Mouse (Mus musculus) MEL (cell line): Measurements from ENCODE around the gene Snx4.

ENCODE experiments used
- CHD2 ChIP-seq: IDR thresholded peaks from 2 replicates; pipeline ENCODE4 v1.6.1; 2011; ENCODE audit warnings: low read length, improper control_type of control experiment
- CTCF ChIP-seq, 3 experiments: IDR thresholded peaks in 2 of 3; conservative IDR thresholded peaks in 1 of 3; 2 replicates each; pipeline ENCODE4 v1.5.1; 2011 to 2012; ENCODE audit warnings: low read length in 3 of 3, low read depth in 2 of 3, mild to moderate bottlenecking in 2 of 3, improper control_type of control experiment in 1 of 3, inconsistent platforms in 1 of 3, mixed read lengths in 1 of 3, moderate library complexity in 1 of 3; ENCODE audit not compliant: control insufficient read depth in 1 of 3, insufficient read depth in 1 of 3, poor library complexity in 1 of 3, severe bottlenecking in 1 of 3
- EP300 ChIP-seq, 2 experiments: IDR thresholded peaks; 2 replicates each; pipeline ENCODE4 v1.6.1; 2011; ENCODE audit warnings: improper control_type of control experiment in 2 of 2, low read length in 2 of 2, low read depth in 1 of 2, mild to moderate bottlenecking in 1 of 2
- HCFC1 ChIP-seq: IDR thresholded peaks from 2 replicates; pipeline ENCODE4 v1.6.1; 2012; ENCODE audit warnings: low read depth, mild to moderate bottlenecking, inconsistent platforms, low read length, improper control_type of control experiment, moderate library complexity
- MYB ChIP-seq: IDR thresholded peaks from 2 replicates; pipeline ENCODE4 v1.6.1; 2011; ENCODE audit warnings: mild to moderate bottlenecking, low read depth, low read length, improper control_type of control experiment
- POLR2A ChIP-seq, 2 experiments: IDR thresholded peaks; 2 replicates each; pipeline ENCODE4 v1.6.1; 2011 to 2012; ENCODE audit warnings: low read length in 2 of 2, mild to moderate bottlenecking in 2 of 2, control low read depth in 1 of 2, improper control_type of control experiment in 1 of 2, low read depth in 1 of 2, moderate library complexity in 1 of 2; ENCODE audit not compliant: control insufficient read depth in 1 of 2, insufficient read depth in 1 of 2, poor library complexity in 1 of 2
- TAL1 ChIP-seq: IDR thresholded peaks from 2 replicates; pipeline ENCODE4 v1.6.1; 2012; ENCODE audit warnings: mild to moderate bottlenecking, inconsistent platforms, low read length, moderate library complexity, mixed read lengths
- TCF12 ChIP-seq: IDR thresholded peaks from 2 replicates; pipeline ENCODE4 v1.6.1; 2014; ENCODE audit warnings: low read depth, mild to moderate bottlenecking, inconsistent platforms, low read length, improper control_type of control experiment, moderate library complexity
- USF1 ChIP-seq: IDR thresholded peaks from 2 replicates; pipeline ENCODE4 v1.6.1; 2014; ENCODE audit warnings: low read depth, mild to moderate bottlenecking, inconsistent platforms, low read length, improper control_type of control experiment, moderate library complexity
- USF2 ChIP-seq, 2 experiments: IDR thresholded peaks; 2 replicates each; pipeline ENCODE4 v1.6.1; 2011 to 2012; ENCODE audit warnings: improper control_type of control experiment in 2 of 2, low read length in 2 of 2, borderline replicate concordance in 1 of 2, inconsistent platforms in 1 of 2, low read depth in 1 of 2, mild to moderate bottlenecking in 1 of 2; ENCODE audit not compliant: insufficient read depth in 1 of 2

- TF ChIP-seq USF1 (no peak), CTCF (IDR thresholded peaks at IDR 0.05 in 2 of 3, conservative IDR thresholded peaks at IDR 0.05 in 1 of 3; ENCODE audit: control insufficient read depth in 1 of 3, insufficient read depth in 1 of 3, low read depth in 2 of 3, low read length in 3 of 3, poor library complexity in 1 of 3, severe bottlenecking in 1 of 3) (no peak), POLR2A (IDR thresholded peaks at IDR 0.05; ENCODE audit: control insufficient read depth in 1 of 2, insufficient read depth in 1 of 2, low read depth in 1 of 2, low read length in 2 of 2, poor library complexity in 1 of 2) (no peak), CHD2 (no peak), USF2 (IDR thresholded peaks at IDR 0.05; ENCODE audit: borderline replicate concordance in 1 of 2, insufficient read depth in 1 of 2, low read depth in 1 of 2, low read length in 2 of 2) (no peak), TAL1 (no peak), HCFC1 (no peak), TCF12 (no peak), MYB (no peak), EP300 (IDR thresholded peaks at IDR 0.05; ENCODE audit: low read depth in 1 of 2, low read length in 2 of 2) (no peak)
These were observed 95.9 kb downstream of the Snx4 start for GRCm38 (mm10) chr16:33347134-33347533.
